Mouse (Mus musculus) megakaryocyte, adult 5-6 weeks (primary cell): ENCODE results near the gene Gimap4. TPM values are rescaled to one million over a fixed set of nuclear protein-coding genes. Genes with fewer than 3 reads are reported as not detected.
"Not testable (repeated sequence)": the region's sequence is repeated elsewhere in the genome, so short reads cannot be mapped to it uniquely, and the experiment has no call there.

ENCODE experiments used
- ATAC-seq: 2 replicates; pipeline ENCODE4 v1.8.0; 2016; ENCODE audit warnings: mild to moderate bottlenecking, inconsistent platforms; ENCODE audit not compliant: poor library complexity, severe bottlenecking
- total RNA-seq, 2 experiments: library from RNA; stranded (forward) in 1 of 2; stranded (reverse) in 1 of 2; fragments of 153-499, 151-499 nt in 1 of 2; fragments of 221-1000, 200-1000 nt in 1 of 2; gene quantifications; 2 replicates each; pipeline versions ENCODE4 v1.2.3 to v1.2.4; 2015 to 2017

Gene Gimap4
- total RNA-seq, 2 experiments from 2014 or later = 24.2 to 46.0 TPM

DNA sequence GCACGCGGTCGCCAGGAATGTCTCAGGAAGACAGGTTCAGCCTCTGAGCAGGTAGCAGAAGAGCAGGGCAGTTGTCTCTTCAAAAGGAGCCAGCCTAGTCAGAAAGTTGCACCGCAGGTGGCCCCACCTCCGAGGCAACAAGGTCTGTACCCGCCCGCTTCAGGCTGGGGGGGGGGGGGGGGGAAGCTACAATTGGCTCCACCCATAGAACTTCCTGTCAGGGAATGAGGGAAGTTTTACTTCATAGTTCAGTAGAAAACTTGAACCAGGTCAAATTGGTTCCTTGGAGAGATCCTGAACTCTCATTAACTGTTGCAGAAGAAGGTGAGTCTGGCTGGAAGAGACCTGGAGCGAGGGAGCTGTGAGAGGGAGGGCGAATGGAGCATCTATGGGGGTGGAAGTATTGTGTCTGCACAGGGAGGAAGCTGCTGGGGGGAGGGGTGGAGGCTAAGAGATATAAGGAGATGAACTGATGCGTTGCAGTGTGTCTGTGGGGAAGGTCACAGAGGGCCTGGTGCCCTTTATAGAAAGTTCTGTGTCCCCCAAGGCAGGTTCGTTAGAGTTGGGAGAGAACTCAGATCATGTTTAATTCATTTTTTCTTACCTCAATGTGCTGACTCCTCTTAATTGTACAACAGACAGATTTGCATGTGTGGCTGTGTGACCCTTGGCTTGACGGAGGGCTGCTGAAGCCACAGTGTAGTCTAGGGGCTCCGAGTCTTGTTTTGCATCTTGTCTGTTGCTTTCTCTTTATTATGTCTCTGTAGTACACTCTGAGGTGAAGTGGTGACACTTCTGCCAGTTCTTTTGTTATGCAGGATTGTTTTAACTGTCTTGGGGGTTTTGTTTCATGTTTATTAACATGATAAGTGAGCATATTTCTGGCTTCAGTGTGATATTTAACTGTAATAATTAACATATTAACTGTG, 8.2 kb upstream of the Gimap4 start, which contains the start of gene Gimap9:
Gene Gimap9 (plus strand): TSS at position 199 of the 929 bp plus-strand sequence.
- peak; percentile 80 for ATAC-seq

DNA sequence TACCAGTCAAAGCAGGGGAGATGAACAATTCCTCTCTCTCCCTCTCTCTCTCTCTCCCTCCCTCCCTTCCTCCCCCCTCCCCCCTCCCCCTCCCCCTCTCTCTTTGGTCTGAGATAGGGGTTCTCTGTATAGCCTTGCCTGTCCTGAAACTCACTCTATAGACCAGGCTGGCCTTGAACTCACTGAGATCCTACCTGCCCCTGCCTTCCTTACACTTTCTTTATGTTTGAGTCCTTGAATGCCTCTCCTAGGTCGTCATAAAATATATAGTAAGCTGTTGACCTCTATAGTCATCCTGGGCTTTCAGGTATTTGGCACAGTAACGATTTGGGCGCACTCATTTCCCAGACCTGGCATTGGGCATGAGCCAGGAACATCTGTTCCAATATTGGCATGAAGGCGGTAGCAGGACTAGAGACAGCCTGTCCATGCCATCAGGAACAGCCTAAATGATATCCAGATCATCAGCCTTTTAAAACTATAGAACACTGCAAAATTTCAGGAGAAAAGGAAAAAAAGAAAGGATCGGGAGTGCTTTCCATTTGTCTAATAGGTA, 7.4 kb upstream of the Gimap4 start:
- ATAC-seq = no peak

DNA sequence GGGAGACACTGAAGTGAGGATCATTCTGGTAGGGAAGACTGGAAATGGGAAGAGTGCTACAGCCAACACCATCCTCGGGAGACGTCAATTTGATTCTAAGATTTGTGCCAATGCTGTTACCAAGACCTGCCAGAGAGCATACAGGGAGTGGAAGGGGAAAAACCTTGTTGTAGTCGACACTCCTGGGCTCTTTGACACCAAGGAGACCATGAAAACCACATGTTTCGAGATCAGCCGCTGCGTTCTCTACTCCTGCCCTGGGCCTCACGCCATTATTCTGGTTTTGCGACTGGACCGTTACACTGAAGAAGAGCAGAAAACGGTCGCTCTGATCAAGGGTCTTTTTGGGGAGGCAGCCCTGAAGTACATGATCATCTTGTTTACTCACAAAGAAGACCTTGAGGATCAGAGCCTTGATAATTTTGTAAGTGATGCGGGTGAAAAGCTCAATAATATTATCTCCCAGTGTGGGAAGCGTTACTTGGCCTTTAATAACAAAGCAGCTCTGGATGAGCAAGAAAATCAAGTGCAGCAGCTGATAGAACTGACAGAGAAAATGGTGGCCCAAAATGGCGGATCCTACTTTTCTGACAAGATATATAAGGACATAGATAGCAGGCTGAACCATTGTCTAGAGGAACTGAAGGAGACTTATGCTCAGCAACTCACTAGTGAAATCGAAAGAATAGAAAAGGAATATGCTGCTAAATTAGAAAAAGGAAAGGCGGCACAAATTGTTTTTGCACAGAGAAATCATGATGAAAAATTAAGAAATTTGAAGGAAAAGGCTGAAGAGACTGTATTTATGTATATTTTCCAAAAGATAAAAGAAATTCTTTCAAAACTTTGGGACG, 6.6 kb upstream of the Gimap4 start:
- no peak for ATAC-seq

DNA sequence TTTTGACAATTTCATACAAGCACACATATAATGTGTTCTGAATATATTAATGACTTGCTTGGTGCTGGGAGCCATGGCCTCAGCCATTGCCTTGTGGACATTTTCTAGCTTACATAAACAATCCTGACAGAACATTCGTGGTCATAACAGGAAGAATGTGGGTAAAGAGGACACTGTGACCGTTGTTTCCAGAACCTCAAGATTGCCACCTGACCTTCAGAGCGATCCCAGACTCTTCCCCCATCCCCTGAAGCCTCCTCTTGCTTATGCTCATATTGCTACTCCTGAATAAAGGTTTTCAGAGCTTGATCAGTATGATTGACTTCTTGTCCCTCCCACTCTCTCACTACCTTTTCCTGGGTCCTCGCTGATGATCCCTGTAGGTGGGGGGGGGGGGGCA, 6.0 kb upstream of the Gimap4 start:
- no peak for ATAC-seq

DNA sequence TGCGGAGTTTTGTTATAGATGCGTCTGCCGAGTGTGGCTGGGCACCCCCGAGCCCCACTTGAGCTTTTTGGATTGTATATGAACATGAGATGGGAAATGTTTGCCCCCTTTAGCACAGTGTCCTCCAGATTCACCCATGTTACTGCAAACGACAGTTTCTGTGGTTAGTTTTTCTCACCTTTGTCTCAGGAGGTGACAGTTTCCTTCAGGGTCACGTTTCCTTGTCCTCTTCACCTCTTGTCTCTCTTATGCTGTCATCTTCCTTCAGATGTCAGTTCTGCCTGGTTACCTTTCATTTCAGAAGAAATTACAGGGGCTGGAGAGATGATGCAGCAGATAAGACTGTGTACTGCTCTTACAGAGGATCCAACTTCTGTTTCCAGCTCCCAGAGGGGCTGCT, 4.6 kb upstream of the Gimap4 start:
- ATAC-seq = no peak; the same call in 1 of the 2 replicates

DNA sequence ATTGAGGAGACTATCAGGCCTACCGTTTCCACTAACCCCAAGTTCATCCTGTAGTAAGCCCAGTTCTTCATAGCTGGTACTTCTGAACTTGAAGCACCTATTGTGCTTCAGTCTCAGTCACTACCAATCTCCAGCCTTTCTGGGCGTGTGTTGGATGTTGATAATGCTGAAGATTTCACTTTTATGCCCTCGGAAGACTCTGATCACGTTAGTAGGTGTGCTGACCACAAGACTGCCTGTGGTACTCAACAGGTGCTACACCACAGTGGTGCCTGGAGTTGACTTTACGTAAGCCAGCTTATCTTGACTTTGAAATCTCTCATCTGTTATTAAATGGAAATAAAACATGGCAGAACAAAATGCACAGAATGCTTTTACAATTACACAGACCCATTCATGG, 3.9 kb upstream of the Gimap4 start:
- ATAC-seq = peak; percentile 17; the same call in 1 of the 2 replicates

DNA sequence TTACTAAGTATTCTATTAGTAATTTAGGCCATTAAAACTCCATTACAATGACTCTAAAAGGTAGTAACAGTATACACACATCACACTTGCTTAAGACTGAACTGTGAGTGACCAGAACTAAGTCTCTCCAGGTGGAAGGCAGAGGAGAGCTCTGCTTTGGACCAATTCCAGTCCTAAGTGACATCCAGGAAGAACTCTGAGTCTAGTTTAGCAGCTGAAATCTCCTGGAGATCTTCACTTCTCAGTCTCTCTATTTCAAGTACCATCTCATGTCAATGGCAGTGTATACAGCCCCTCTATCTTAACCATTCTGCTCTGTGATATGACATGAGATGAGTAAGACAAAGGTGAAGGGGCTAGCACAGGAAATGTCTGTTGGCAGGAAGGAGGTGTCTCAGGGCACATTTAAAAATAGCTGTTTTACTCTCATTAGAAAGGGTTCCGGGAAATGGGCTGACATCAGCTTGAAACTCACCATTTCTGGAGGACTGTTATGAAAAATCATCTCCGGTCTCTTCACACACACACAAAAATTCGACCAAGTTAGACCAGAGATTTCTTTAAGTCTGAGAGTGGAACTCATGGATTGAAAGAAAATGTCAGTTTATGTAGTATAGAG, 2.8 kb upstream of the Gimap4 start:
- no peak for ATAC-seq

DNA sequence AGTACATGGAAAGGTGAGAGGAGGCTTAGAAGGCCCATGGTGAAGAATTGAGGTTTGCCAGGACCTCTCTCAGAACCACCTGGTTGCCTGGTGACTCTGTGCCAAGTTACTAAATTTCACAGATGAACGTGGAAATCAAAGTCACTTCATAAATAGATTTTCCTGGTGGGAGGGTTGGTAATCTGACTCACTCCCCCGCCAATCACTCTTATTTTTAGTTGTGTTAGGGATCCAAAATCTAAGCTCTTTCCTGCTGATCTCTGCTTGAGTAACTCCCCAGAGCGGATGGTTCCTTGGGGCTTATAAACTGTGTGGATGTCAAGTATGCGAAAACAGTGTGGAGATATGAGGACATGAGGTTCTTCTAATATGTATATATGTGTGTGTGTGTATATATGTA, 2.1 kb upstream of the Gimap4 start:
- ATAC-seq = no peak

DNA sequence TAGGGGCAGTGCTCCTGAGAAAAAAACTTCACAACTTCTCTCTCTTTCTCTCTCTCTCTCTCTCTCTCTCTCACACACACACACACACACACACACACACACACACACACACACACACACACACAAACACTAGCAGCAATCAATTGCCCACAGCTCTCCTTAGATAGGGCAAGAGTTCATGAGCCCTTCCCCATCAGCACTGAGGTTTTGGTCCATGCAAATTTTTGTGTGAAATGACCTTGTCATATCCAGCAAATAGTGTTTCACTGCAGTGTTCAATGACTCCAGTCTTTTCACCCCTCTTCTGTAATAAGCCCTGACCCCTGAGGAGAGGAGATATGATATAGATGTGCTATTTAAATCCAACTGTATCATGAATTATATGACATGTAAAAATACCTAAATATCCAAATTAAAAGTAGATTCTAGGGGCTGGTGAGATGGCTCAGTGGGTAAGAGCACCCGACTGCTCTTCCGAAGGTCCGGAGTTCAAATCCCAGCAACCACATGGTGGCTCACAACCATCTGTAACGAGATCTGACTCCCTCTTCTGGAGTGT, 1.0 kb upstream of the Gimap4 start:
- ATAC-seq = not testable (repeated sequence)

DNA sequence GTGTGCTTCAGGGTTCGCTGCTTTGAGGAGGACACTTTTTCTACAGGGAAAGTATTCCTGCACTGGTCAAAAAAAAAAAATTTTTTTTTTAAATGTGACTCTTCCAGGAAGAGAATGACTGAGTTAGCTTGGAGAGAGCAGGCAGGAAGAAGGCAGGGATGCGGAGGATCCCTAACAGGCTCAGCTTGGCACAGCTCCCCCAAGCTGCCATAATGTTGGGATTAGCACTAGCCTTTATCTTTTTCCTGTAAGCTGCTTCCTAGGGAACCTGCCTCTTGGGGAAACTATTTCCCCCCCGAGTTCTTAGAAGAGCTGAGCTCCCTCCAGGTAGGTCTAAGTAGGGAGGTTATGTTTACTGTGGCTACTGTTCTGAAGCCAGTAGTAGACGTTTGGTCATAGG, 457 bp downstream of the Gimap4 start:
- ATAC-seq = no peak

DNA sequence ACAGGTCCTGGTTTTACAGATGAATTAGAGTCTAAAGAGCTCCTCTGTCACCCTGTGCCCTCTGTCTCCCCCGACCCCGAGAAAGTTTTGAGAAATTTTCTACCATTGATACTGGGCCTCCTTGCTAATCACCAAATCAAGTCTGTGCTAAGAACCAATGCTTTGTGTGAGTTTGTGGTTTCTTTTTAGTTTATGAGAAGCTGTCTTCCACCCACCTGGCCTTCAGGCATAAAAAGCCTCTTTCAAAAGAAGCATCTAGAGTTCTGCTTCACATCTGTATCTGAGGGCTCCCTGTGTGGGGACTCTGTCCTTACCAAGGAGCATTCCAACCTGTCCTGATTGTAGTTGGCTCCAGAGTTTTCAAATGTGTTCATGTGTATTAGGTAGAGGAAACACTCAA, 902 bp downstream of the Gimap4 start:
- no peak for ATAC-seq

DNA sequence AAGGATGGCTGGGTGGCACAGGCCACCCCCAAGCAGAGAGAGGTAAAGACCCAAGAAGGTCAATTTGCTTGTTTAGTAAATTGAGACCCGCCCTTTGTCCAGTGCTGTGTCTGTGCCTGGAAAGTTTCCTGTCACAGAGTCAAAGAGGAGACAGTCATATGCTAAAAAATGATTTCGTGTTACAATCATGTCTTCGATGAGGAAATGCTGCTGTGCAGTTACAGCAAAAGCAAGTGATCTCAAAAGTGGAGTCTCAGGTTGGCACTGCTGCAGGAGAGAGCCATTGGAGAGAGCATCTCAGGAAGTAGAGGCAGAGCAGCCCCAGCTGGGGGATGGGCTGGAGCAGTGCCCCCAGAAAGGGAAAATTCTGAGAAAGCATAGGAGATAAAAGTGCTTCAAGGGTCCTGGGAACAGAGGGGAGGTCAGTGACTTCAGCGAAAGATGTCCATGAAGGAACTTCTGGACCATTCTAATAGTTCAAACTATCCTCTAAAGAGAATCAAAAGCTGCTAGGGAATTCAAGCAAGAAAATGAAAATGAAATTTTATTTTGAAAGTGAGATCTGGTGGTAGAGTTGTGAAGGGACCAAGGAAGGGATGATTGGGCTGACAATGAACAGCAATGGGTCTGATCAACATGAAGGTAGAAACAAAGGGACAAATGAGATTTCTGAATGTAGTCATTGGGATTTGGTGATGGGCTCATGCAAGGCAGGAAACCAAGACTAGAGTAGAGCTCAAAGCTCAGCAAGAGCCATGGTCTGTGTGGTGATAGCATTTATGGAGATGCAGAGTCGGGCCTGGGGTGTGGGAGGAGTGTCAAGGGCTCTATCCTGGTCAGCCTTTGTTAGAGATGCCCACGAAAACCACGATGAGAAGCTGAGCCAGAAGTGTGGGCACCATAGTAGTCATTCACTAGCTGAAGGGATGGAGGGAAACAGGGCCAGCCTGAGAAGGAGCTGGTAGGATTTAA, 1.6 kb downstream of the Gimap4 start:
- no peak for ATAC-seq

DNA sequence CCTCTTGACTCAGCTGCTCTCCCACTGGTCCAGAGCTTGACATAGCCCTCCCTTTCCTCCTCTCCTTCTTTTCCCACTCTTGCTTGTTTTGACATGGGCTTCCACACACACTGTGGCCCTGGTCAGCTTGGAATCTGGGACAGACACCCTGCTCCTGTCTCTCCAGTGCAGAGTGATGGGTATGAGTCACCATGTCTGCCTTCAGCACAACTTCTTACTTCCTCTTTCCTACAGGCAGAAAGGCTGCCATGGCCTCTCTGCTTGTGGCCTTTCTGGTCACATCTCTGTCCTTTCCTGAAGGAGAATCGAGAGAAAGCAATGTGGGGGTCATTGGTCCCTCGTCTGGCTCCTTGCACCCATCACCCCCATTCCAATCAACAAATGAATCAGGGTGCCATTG, 2.7 kb downstream of the Gimap4 start:
- ATAC-seq = peak; percentile 90

DNA sequence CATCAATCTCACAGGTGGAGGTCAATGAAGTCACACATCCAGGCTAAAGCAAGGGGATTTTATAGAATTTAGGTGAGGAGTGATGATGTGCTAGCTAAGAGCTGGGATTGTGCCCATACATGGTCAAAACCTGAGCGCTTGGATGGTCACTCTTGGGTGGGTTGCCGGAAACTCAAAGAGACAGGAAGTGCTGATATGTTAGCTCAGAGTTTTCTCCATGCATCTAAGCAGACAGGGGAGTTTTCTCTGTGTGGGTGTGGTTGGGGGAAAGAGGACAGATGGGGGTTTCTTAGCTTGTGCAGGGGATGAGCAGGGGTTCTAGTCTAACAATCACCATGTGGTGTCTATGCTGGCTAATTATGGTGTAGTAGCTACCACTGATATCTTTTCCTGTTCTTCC, 5.0 kb downstream of the Gimap4 start:
- no peak for ATAC-seq

DNA sequence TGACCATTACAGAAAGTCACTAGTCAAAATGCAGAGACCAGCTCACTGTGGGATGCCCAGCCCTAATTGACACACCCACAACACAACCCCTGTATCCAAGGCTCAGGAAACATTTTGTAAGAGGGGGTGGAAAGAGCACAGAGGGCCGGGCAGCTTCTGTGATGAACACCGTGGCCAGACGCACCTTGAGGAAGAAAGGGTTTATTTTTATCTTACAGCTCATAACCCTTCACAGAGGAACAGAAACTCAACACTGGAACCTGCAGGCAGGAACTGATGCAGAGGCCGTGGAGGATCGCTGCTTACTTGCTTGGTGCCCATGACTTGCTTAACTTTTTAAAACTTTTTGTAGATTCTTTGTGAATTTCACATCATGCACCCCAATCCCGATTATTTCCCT, 8.6 kb downstream of the Gimap4 start:
- ATAC-seq = no peak

DNA sequence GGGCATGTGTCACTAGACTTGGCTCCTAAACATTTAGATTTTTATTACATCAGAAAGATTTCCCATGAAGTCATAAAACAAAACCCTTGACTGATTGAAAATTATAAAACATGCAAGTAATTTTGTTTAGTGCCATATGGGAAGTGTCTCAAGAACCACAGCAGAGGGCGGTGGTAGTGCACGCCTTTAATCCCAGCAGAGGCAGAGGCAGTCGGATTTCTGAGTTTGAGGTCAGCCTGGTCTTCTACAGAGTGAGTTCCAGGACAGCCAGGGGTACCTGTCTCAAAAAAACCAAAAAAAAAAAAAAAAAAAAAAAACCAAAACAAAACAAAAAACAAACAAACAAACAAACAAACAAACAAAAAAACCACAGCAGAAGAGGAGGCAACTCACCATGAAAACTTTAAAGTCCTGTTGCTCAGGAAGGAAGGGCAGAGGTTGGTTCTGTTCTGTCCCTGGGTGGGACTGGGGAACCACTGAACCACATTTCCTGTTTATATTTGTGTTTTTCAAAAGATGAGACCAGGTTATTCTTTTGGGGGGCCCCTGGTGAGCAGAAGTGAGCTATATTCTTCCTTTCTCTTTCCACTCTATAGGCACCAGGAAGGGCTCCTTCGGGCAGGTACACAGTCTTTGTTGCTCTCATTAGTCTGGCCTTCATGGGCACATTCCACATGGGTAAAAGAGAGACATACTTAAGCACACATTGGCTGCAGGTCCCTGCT, 12.6 kb downstream of the Gimap4 start:
- no peak for ATAC-seq

DNA sequence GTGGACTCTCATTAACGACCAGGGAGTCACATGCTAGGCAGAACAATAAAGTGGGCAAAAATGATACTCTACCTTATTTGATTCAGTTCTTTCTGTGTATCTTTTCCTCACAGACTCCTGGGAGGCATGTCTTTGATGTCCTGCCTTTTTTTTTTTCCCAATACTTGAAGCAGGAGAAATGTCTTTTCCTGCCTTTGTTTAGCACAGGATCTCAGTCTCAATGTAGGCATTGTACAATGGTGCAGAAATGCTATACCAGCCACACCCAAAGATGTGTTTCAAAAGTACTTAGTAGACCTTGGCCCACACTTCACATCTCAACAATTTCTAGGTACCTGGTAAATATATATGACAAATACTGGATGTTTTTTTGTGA, 13.2 kb downstream of the Gimap4 start:
- ATAC-seq = no peak

DNA sequence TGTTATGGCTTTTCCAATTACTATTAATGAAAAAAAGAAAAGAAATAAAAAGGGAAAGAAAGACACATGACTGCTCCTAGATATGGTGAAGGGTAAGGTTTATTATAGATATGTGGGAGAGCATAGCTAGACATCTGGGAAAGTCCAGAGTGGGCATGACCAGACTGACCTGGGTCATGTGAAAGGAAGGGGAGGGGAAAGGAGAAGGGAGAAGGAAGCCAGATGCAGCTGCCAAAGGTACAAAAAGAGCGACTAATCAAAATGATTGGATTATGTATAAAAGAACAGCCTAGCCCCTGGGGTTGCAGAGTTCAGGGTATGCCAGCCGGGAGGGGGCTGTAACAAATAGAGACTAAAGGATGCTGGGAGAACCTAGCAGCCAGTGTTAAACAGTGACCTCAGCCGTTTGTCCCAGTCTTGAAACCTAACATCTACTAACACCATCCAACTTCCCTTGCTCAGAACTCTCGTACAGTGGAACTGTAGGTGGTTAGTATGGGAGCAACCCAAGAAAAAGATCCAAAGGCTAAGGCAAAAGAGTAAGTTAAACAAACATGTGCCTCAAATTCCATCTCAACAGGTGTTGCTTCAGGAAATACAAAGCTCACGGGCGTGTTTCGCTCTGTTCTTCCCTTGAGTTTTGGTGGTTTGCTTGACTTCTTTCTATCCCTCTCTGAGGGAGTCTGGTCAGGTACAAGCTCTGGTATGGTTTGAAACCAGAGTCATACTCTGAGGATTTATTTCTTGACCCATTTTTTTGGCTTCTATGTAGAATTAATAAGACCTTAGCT, 13.9 kb downstream of the Gimap4 start:
- ATAC-seq = no peak
